Mouse (Mus musculus): ENCODE measurements around the gene 4930451I11Rik. TPM values are rescaled to one million over a fixed set of nuclear protein-coding genes. Genes with fewer than 3 reads are reported as not detected.

The 4930451I11Rik gene
- total and polyA plus RNA-seq, 3 experiments, result not detected

DNA sequence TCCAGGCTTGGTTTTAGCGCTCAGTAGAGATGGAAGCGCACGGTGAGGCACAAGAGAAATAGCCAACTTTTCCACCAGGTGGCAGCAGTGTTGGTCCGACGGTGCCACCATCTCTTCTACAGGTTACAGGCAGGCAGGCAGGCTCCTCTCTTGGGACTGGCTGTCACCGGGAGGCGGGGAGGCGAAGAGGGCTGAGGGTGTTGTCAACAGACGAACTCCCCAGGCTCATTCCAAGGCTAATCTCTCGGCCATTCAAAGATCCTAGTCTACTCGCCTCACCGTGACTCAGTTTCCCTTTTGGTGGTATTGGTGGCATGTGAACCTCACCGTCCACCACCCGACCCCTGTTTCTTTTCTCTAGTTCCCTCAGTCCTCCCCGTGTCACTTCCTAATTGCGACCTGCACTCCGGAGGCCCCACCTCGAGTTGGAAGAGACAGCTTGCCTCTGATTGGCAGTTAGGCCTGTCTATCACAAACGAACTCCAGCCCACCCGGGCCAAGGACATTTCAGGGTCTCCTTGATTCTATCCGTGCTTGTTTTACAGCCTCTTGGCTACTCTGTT, 678 bp upstream of the 4930451I11Rik start (continued):
- TF ChIP-seq UBTF (IDR thresholded peaks at IDR 0.05; ENCODE audit: borderline replicate concordance, insufficient read depth, low read depth, low read length), result no peak
- TF ChIP-seq POLR2A (IDR thresholded peaks at IDR 0.05; ENCODE audit: control insufficient read depth in 1 of 2, insufficient read depth in 1 of 2, low read depth in 1 of 2, low read length in 2 of 2, poor library complexity in 1 of 2), result peak in 1 of 2 experiments; percentile 68; a peak in 2 of 4 replicates

DNA sequence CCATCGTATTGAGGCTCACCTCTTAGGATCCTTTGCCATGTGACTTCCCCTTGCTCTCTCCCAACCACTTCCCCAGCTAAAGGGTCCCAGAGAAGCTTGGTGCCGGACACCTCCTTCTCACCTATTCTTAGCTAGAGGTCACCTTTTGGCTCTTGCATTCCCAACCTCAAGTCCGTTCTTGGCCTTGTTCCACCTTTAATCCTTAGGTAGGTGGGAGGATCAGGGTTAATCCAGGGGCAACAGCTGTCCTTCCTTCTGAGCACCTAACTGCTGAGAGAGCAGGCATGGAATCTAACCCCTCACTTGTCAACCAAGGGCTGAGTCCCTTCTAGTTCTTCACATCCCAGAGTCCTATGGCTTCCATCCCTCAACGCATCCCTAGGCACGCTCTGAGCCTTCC, 5.5 kb downstream of the 4930451I11Rik start:
- Histone ChIP-seq H3K4me1 (ENCODE audit: control insufficient read depth in 1 of 2, insufficient read depth in 2 of 2, low read length in 2 of 2) (peaks cover 2 to 8% of the 10 kb centered on the region in 2 experiments; a peak in 2 of 4 replicates), H3K9me3 (replicated peaks; ENCODE audit: insufficient read depth, low read length) (no peaks in the 10 kb centered on the region), H3K4me3 (ENCODE audit: control insufficient read depth in 1 of 2, insufficient read depth in 1 of 2, low read depth in 2 of 2, low read length in 2 of 2) (no peak overlapping the region), H3K79me2 (ENCODE audit: control insufficient read depth, insufficient read depth, low read length, poor library complexity) (no peaks in the 10 kb centered on the region), H3K27ac (ENCODE audit: control insufficient read depth, low read depth, low read length) (no peak overlapping the region), H3K9ac (ENCODE audit: control insufficient read depth, low read depth, low read length, poor library complexity, severe bottlenecking) (no peak overlapping the region), H3K27me3 (ENCODE audit: control insufficient read depth in 1 of 2, insufficient read depth in 2 of 2, low read length in 2 of 2) (no peaks in the 10 kb centered on the region), H3K36me3 (ENCODE audit: control insufficient read depth in 1 of 2, insufficient read depth in 2 of 2, low read length in 2 of 2) (no peaks in the 10 kb centered on the region)
- TF ChIP-seq MYC (IDR thresholded peaks at IDR 0.05; ENCODE audit: low read depth, low read length) (no peak), MYB (IDR thresholded peaks at IDR 0.05; ENCODE audit: low read depth, low read length) (no peak), BHLHE40 (IDR thresholded peaks at IDR 0.05; ENCODE audit: borderline replicate concordance, low read depth, low read length) (no peak)
- no peak for DNase-seq (ENCODE audit: low read depth, low spot score)

DNA sequence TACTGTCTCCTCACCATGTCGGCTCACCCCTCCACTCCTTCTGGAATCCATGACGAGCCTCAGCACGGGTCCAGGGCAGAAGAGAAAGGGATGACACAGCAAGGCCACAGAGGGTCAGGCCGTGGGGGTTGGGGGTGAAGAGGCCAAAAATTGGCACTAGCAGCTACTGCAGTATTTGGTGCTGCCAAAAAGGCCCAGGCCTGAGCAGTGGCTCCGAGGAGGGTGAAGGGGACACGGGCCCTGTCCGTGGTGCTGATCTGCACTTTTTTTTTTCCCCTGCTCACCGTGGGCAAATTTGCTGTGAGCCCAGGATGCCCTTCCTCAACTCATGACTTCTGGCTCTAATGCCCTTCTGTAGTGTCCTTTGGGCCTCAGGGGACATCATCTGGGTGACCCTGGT, 6.0 kb downstream of the 4930451I11Rik start:
- TF ChIP-seq ZNF384 (IDR thresholded peaks at IDR 0.05; ENCODE audit: low read depth, low read length) (peak; percentile 92), NELFE (IDR thresholded peaks at IDR 0.05; ENCODE audit: low read depth, low read length) (no peak), SMC3 (IDR thresholded peaks at IDR 0.05; ENCODE audit: low read depth, low read length) (0 out of 2 replicates have a peak, but pooled peaks have one; percentile 8), RAD21 (IDR thresholded peaks at IDR 0.05; ENCODE audit: low read depth, low read length) (no peak), SIN3A (IDR thresholded peaks at IDR 0.05; ENCODE audit: low read length) (peak; percentile 72)
- Histone ChIP-seq H3K4me1 (ENCODE audit: control insufficient read depth in 1 of 2, insufficient read depth in 2 of 2, low read length in 2 of 2) (peaks cover 2 to 8% of the 10 kb centered on the region in 2 experiments; a peak in 2 of 4 replicates), H3K9me3 (replicated peaks; ENCODE audit: insufficient read depth, low read length) (no peaks in the 10 kb centered on the region), H3K36me3 (ENCODE audit: control insufficient read depth in 1 of 2, insufficient read depth in 2 of 2, low read length in 2 of 2) (no peaks in the 10 kb centered on the region), H3K27me3 (ENCODE audit: control insufficient read depth in 1 of 2, insufficient read depth in 2 of 2, low read length in 2 of 2) (no peaks in the 10 kb centered on the region), H3K9ac (ENCODE audit: control insufficient read depth, low read depth, low read length, poor library complexity, severe bottlenecking) (no peak overlapping the region), H3K79me2 (ENCODE audit: control insufficient read depth, insufficient read depth, low read length, poor library complexity) (no peaks in the 10 kb centered on the region), H3K27ac (ENCODE audit: control insufficient read depth, low read depth, low read length) (no peak overlapping the region), H3K4me3 (ENCODE audit: control insufficient read depth in 1 of 2, insufficient read depth in 1 of 2, low read depth in 2 of 2, low read length in 2 of 2) (no peak overlapping the region)
- peak; percentile 62 for DNase-seq (ENCODE audit: low read depth, low spot score)

DNA sequence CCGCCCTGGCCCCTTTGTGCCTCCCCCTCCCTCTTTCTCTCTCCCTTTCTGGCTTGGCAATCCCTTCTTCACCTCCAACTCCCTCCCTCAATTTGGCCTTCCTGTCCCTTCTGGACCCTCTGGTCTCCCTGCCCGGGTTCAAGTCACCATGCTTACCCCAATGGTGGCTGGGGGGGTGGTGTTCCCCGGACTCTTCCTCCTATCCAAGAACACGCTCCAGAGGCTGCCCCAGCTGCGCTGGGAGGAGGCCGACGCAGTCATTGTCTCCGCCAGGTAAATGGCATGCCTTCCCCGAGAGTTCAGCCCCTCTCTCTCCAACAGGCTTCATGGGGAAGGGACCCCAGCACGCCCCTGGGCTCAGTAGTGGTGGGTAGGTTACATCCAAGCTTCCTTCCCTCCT, 7.5 kb downstream of the 4930451I11Rik start:
- H3K27ac ChIP-seq (ENCODE audit: control insufficient read depth, low read depth, low read length), result no peak overlapping the region
- no peak overlapping the region for H3K9ac ChIP-seq (ENCODE audit: control insufficient read depth, low read depth, low read length, poor library complexity, severe bottlenecking)
- H3K79me2 ChIP-seq (ENCODE audit: control insufficient read depth, insufficient read depth, low read length, poor library complexity), result no peaks in the 10 kb centered on the region
- H3K9me3 ChIP-seq (replicated peaks; ENCODE audit: insufficient read depth, low read length), result no peaks in the 10 kb centered on the region
- TF ChIP-seq RCOR1 (IDR thresholded peaks at IDR 0.05; ENCODE audit: low read depth, low read length) (no peak), CTCF (IDR thresholded peaks at IDR 0.05 in 2 of 3, conservative IDR thresholded peaks at IDR 0.05 in 1 of 3; ENCODE audit: control insufficient read depth in 1 of 3, insufficient read depth in 1 of 3, low read depth in 2 of 3, low read length in 3 of 3, poor library complexity in 1 of 3, severe bottlenecking in 1 of 3) (no peak), USF1 (IDR thresholded peaks at IDR 0.05; ENCODE audit: low read depth, low read length) (no peak), E2F4 (IDR thresholded peaks at IDR 0.05; ENCODE audit: borderline replicate concordance, low read depth, low read length) (no peak), MYC (IDR thresholded peaks at IDR 0.05; ENCODE audit: low read depth, low read length) (no peak), TCF12 (IDR thresholded peaks at IDR 0.05; ENCODE audit: low read depth, low read length) (no peak), TAL1 (IDR thresholded peaks at IDR 0.05; ENCODE audit: low read length) (no peak), ZNF384 (IDR thresholded peaks at IDR 0.05; ENCODE audit: low read depth, low read length) (no peak), POLR2A (IDR thresholded peaks at IDR 0.05; ENCODE audit: control insufficient read depth in 1 of 2, insufficient read depth in 1 of 2, low read depth in 1 of 2, low read length in 2 of 2, poor library complexity in 1 of 2) (no peak), TBP (IDR thresholded peaks at IDR 0.05; ENCODE audit: low read depth, low read length) (no peak), ZKSCAN1 (IDR thresholded peaks at IDR 0.05; ENCODE audit: low read depth, low read length) (no peak), MYB (IDR thresholded peaks at IDR 0.05; ENCODE audit: low read depth, low read length) (no peak), USF2 (IDR thresholded peaks at IDR 0.05; ENCODE audit: borderline replicate concordance in 1 of 2, insufficient read depth in 1 of 2, low read depth in 1 of 2, low read length in 2 of 2) (no peak), MAZ (IDR thresholded peaks at IDR 0.05; ENCODE audit: low read depth, low read length) (no peak)
- peaks cover 2 to 8% of the 10 kb centered on the region in 2 experiments; a peak in 2 of 4 replicates for H3K4me1 ChIP-seq (ENCODE audit: control insufficient read depth in 1 of 2, insufficient read depth in 2 of 2, low read length in 2 of 2)
- DNase-seq (ENCODE audit: low read depth, low spot score), result no peak
- H3K4me3 ChIP-seq (ENCODE audit: control insufficient read depth in 1 of 2, insufficient read depth in 1 of 2, low read depth in 2 of 2, low read length in 2 of 2), result no peak overlapping the region
- no peaks in the 10 kb centered on the region for H3K27me3 ChIP-seq (ENCODE audit: control insufficient read depth in 1 of 2, insufficient read depth in 2 of 2, low read length in 2 of 2)
- no peaks in the 10 kb centered on the region for H3K36me3 ChIP-seq (ENCODE audit: control insufficient read depth in 1 of 2, insufficient read depth in 2 of 2, low read length in 2 of 2)

Measured in MEL (cell line).